ENCODE assay signal across 8 mouse cellular contexts in the genomic region with DNA sequence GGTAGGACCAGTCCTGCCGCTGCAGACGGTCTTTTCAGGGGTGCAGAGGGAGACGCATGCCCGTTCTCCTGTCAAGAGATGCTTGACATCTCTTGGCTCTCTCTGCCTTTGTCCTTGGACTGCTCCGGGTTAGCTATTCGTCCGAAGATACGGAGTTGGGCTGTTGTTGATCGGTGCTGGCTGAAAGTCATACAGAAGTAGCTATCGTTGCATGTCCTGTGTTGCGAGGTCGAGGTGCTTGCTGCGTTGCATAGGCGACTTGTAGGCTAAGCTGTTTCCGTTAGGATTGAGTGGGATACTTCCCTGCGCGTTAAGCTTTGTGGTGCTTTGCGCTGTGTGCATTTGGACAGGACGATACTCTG. TPM values are rescaled to one million over a fixed set of nuclear protein-coding genes. Genes with fewer than 3 reads are reported as not detected.
DNase-seq lines count a peak whose midpoint lies in the region; ATAC-seq lines count a peak whose summit lies in the region.

No protein-coding gene starts in this region.

- ATAC-seq in erythroblast, adult 5-6 weeks (replicated peaks; ENCODE audit: low FRiP score, poor library complexity, severe bottlenecking), result 0 out of 2 replicates have a peak, but pooled peaks have one; percentile 1

- peak; percentile 61 for DNase-seq in cerebellum, adult 9-10 months
- DNase-seq in cerebellum, adult 18-20 months, result no peak
- peak; percentile 44 for DNase-seq in 416B (ENCODE audit: low read depth)
- peak; percentile 64 for DNase-seq in induced T-regulatory cell, adult 2 months (ENCODE audit: low read depth)
- peak; percentile 23 for DNase-seq in lung, postnatal 36 days
- DNase-seq in urinary bladder, postnatal 4 days (ENCODE audit: low spot score in 2 of 2), result no peak
- no peak for DNase-seq in cerebellum, postnatal 14 days

RNA-seq across cellular contexts. Expression of a gene that starts 0.5 kb away (rescaled TPM):
- total RNA-seq in erythroblast, adult 5-6 weeks (2015; ENCODE audit: low replicate concordance), result 4.4 and 4.8 TPM in 2 replicates
- total RNA-seq in erythroblast, adult 5-6 weeks (2017; ENCODE audit: low replicate concordance), result 2.6 and 4.6 TPM in 2 replicates

RNA-seq across cellular contexts. Expression of a gene that starts 43.8 kb away (rescaled TPM):
- total RNA-seq in erythroblast, adult 5-6 weeks (2015; ENCODE audit: low replicate concordance), result 8.2 and 37.7 TPM in 2 replicates
- 5.7 and 18.2 TPM in 2 replicates for total RNA-seq in erythroblast, adult 5-6 weeks (2017; ENCODE audit: low replicate concordance)

RNA-seq across cellular contexts. Expression of a gene that starts 43.9 kb away (rescaled TPM):
- total RNA-seq in erythroblast, adult 5-6 weeks (2015; ENCODE audit: low replicate concordance), result 11.1 and 11.3 TPM in 2 replicates
- total RNA-seq in erythroblast, adult 5-6 weeks (2017; ENCODE audit: low replicate concordance), result 5.6 and 12.5 TPM in 2 replicates

Comparison
In these comparisons a context has a peak if more than half of its experiments do, and no peak if none do; other contexts are left out.
1. DNase-seq: peak in cerebellum, adult 9-10 months (single experiment), 416B (single experiment), induced T-regulatory cell, adult 2 months (single experiment) and lung, postnatal 36 days (single experiment); none in cerebellum, adult 18-20 months (0 of 2), urinary bladder, postnatal 4 days (0 of 2) and cerebellum, postnatal 14 days (0 of 2).